Mouse (Mus musculus) intestine, embryonic 15.5 days (tissue): ENCODE data around the gene Pde5a. TPM values are rescaled to one million over a fixed set of nuclear protein-coding genes. Genes with fewer than 3 reads are reported as not detected.
A peak's percentile ranks its signal among the peaks of the same experiment; 100 is the strongest.

Experiments used
- ATAC-seq: fragments of 200-750 bp; cut with Nextera tagmentation; 2 replicates; pipeline ENCODE4 v1.8.0; 2017; ENCODE audit warnings: moderate TSS enrichment, moderate library complexity
- H3K27ac ChIP-seq: fragments of 300-500 bp; sonication (generic); 2 replicates; pipeline ENCODE4 v1.5.1; 2015; ENCODE audit warnings: mild to moderate bottlenecking, inconsistent platforms
- H3K27me3 ChIP-seq: fragments of 300-500 bp; sonication (generic); replicated peaks from 2 replicates; pipeline ENCODE4 v1.6.1; 2015; ENCODE audit warnings: inconsistent platforms
- H3K36me3 ChIP-seq: fragments of 300-500 bp; sonication (generic); 2 replicates; pipeline ENCODE4 v1.6.1; 2015; ENCODE audit warnings: inconsistent platforms
- H3K4me1 ChIP-seq: fragments of 300-500 bp; sonication (generic); replicated peaks from 2 replicates; pipeline ENCODE4 v1.6.1; 2015; ENCODE audit warnings: inconsistent platforms
- H3K4me2 ChIP-seq: fragments of 300-500 bp; sonication (generic); replicated peaks from 2 replicates; pipeline ENCODE4 v1.6.1; 2015; ENCODE audit warnings: mild to moderate bottlenecking, inconsistent platforms
- H3K4me3 ChIP-seq: fragments of 300-500 bp; sonication (generic); replicated peaks from 2 replicates; pipeline ENCODE4 v1.5.1; 2015; ENCODE audit warnings: inconsistent platforms
- H3K9ac ChIP-seq: fragments of 300-500 bp; sonication (generic); 2 replicates; pipeline ENCODE4 v1.6.1; 2015; ENCODE audit warnings: inconsistent platforms
- H3K9me3 ChIP-seq: fragments of 300-500 bp; sonication (generic); 2 replicates; pipeline ENCODE4 v1.6.1; 2016; ENCODE audit warnings: inconsistent platforms
- WGBS: fragments of 180-500 bp; shearing (Covaris S2); methylation state at CpG from one replicate; pipeline ENCODE4 v1.1.7; 2015; 5-methylcytosine and 5-hydroxymethylcytosine counted together
- polyA plus RNA-seq: library from polyadenylated mRNA; unstranded; fragments of >200 nt; fragmentation: Nextera tagmentation; extraction: Ambion mirVana; gene quantifications from 2 replicates; pipeline ENCODE4 v1.2.1, GENCODE M21; 2015

Pde5a gene
- polyA plus RNA-seq, 1 experiment from 2014 or later, result 13.3 TPM

DNA sequence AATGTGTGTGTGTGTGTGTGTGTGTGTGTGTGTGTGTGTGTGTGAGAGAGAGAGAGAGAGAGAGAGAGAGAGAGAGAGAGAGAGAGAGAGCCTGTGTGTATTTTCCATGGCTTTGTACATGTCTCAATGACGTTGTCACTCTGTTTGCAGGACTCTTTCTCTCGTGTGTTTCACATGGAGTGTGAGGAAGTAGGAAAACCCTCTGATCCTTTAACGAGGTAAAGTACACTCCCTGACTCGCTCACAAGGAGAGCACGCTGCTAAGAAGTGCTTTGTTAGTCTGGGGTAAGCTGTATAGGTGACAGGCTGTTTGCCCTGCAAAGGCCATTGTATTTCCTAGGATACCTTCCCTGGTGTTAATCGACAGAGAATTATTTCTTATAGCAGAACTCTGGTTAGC, 52.7 kb downstream of the Pde5a start:
- Histone ChIP-seq H3K36me3 (peaks cover 2% of the 10 kb centered on the region; the same call in 1 of the 2 replicates), H3K4me1 (no peaks in the 10 kb centered on the region), H3K9me3 (no peaks in the 10 kb centered on the region), H3K4me3 (no peak overlapping the region), H3K27me3 (no peaks in the 10 kb centered on the region), H3K4me2 (no peak overlapping the region), H3K9ac (no peak overlapping the region), H3K27ac (no peak overlapping the region)
- WGBS, result 64% methylated on average over 6 of the region's 6 CpGs
- ATAC-seq, result no peak

- no peak for ATAC-seq
- WGBS, result 65% methylated on average over 1 of the region's 1 CpGs
Measured at GRCm38 (mm10) chr3:122784245-122784644, 55.5 kb downstream of the Pde5a start.

GRCm38 (mm10) chr3:122788314-122788713, 59.6 kb downstream of the Pde5a start:
- 93% methylated on average over 9 of the region's 9 CpGs for WGBS

More at GRCm38 (mm10) chr3:122784245-122784644, 55.5 kb downstream of the Pde5a start:
- Histone ChIP-seq H3K27ac (no peak overlapping the region), H3K4me2 (no peak overlapping the region), H3K4me1 (no peaks in the 10 kb centered on the region), H3K36me3 (peaks cover 10% of the 10 kb centered on the region), H3K27me3 (no peaks in the 10 kb centered on the region), H3K9me3 (no peaks in the 10 kb centered on the region), H3K9ac (no peak overlapping the region), H3K4me3 (no peak overlapping the region)

GRCm38 (mm10) chr3:122789544-122789943, 60.8 kb downstream of the Pde5a start:
- H3K4me1 ChIP-seq, result no peaks in the 10 kb centered on the region
- no peaks in the 10 kb centered on the region for H3K9me3 ChIP-seq
- H3K4me2 ChIP-seq, result no peak overlapping the region
- no peak for ATAC-seq
- H3K27ac ChIP-seq, result no peak overlapping the region
- peaks cover 13% of the 10 kb centered on the region; the same call in 1 of the 2 replicates for H3K36me3 ChIP-seq
- WGBS, result 92% methylated on average over 6 of the region's 6 CpGs
- no peaks in the 10 kb centered on the region for H3K27me3 ChIP-seq
- H3K9ac ChIP-seq, result no peak overlapping the region
- H3K4me3 ChIP-seq, result no peak overlapping the region

More at GRCm38 (mm10) chr3:122788314-122788713, 59.6 kb downstream of the Pde5a start:
- peaks cover 13% of the 10 kb centered on the region; the same call in 1 of the 2 replicates for H3K36me3 ChIP-seq
- H3K4me2 ChIP-seq, result no peak overlapping the region
- no peaks in the 10 kb centered on the region for H3K4me1 ChIP-seq
- no peak overlapping the region for H3K27ac ChIP-seq
- no peak overlapping the region for H3K9ac ChIP-seq
- no peak overlapping the region for H3K4me3 ChIP-seq
- no peak for ATAC-seq
- no peaks in the 10 kb centered on the region for H3K9me3 ChIP-seq
- H3K27me3 ChIP-seq, result no peaks in the 10 kb centered on the region

GRCm38 (mm10) chr3:122800050-122800449, 71.3 kb downstream of the Pde5a start:
- WGBS, result 69% methylated on average over 6 of the region's 6 CpGs
- peak overlapping the region; percentile 44 for H3K27ac ChIP-seq

DNA sequence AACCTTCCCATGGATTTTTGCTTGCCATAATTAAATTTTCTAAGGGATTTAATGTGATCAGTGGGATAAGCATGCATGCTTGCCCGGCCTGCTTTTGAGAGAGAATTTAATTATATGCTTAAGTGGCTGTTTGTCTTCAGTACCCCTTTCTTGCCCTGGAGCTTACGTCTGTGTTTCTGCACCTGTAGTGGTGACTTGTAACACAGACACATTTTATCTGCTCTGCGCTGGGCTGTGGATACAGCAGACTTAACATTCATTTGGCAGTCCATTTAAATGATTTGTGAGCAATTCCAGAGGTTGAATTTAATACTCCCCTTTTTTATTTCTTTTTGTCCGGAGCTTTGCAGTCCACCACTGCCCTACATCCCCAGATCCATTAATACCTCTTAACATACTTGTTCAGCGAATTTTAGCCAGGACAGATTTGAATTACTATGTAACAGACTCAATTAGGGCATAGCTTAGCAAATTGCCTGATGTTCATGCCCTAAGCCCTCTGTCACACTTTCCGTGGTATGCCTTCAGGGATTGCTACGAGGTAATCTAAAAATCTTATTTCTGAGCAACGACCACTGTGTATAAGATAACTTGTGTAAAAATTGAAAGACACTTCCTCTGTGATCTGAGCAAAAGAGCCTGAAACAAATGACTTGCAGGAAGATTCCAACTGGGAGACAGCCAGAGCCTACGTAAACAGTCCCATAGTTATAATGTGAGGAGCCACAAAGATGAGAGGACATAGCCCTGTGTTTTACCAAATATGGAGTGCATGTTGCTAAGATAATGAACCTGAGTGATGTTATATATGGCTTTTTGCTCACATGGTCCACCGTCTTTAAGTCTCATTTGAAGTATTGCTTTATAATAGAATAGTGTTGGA, 72.0 kb downstream of the Pde5a start:
- WGBS, result 49% methylated on average over 10 of the region's 10 CpGs
- no peak overlapping the region for H3K4me2 ChIP-seq
- no peak overlapping the region for H3K9ac ChIP-seq
- H3K36me3 ChIP-seq, result no peaks in the 10 kb centered on the region; the same call in 1 of the 2 replicates
- ATAC-seq, result peak; percentile 63
- peaks cover 5% of the 10 kb centered on the region for H3K4me1 ChIP-seq
- H3K4me3 ChIP-seq, result no peak overlapping the region
- H3K27me3 ChIP-seq, result no peaks in the 10 kb centered on the region
- H3K27ac ChIP-seq, result peak overlapping the region; percentile 44
- H3K9me3 ChIP-seq, result no peaks in the 10 kb centered on the region

More at GRCm38 (mm10) chr3:122800050-122800449, 71.3 kb downstream of the Pde5a start:
- Histone ChIP-seq H3K36me3 (no peaks in the 10 kb centered on the region; the same call in 1 of the 2 replicates), H3K4me2 (no peak overlapping the region), H3K27me3 (no peaks in the 10 kb centered on the region), H3K4me3 (no peak overlapping the region), H3K4me1 (peaks cover 5% of the 10 kb centered on the region), H3K9ac (no peak overlapping the region), H3K9me3 (no peaks in the 10 kb centered on the region)
- no peak for ATAC-seq

GRCm38 (mm10) chr3:122801436-122802221, 72.9 kb downstream of the Pde5a start:
- WGBS, result 74% methylated on average over 15 of the region's 15 CpGs
- H3K4me2 ChIP-seq, result no peak overlapping the region
- no peaks in the 10 kb centered on the region for H3K27me3 ChIP-seq
- H3K4me1 ChIP-seq, result peaks cover 5% of the 10 kb centered on the region
- H3K4me3 ChIP-seq, result no peak overlapping the region
- H3K9me3 ChIP-seq, result no peaks in the 10 kb centered on the region
- H3K9ac ChIP-seq, result no peak overlapping the region
- H3K27ac ChIP-seq, result peak overlapping the region; percentile 69
- H3K36me3 ChIP-seq, result no peaks in the 10 kb centered on the region; the same call in 1 of the 2 replicates
- ATAC-seq, result peak; percentile 68

DNA sequence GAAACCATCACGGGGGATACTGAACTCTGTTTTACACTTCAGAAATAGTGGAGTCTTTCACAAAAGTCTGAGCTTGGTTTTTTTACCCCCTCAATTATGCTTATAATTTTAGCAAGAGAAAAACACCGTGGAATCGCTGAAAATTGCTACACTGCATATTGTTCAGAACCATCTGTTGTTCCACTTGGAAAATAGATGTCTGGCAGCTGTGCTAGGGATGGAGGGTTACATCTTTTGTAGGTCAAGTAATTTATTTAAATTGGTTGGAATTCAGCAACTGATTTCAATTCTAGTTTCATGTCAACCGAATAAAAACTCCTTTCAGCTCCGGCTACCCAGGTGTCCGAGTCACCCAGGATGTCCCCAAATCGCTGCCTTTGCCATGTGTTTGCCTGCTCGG, 78.6 kb downstream of the Pde5a start:
- no peaks in the 10 kb centered on the region for H3K9me3 ChIP-seq
- 82% methylated on average over 8 of the region's 8 CpGs for WGBS
- 0 out of 2 replicates have a peak, but pooled peaks cover 7% of the 10 kb centered on the region for H3K36me3 ChIP-seq
- no peak for ATAC-seq
- H3K4me1 ChIP-seq, result no peaks in the 10 kb centered on the region
- H3K9ac ChIP-seq, result no peak overlapping the region
- no peaks in the 10 kb centered on the region for H3K27me3 ChIP-seq
- H3K4me3 ChIP-seq, result no peak overlapping the region
- H3K27ac ChIP-seq, result no peak overlapping the region
- H3K4me2 ChIP-seq, result no peak overlapping the region

- Histone ChIP-seq H3K4me1 (peaks cover 11% of the 10 kb centered on the region), H3K27ac (no peak overlapping the region), H3K36me3 (0 out of 2 replicates have a peak, but pooled peaks cover 7% of the 10 kb centered on the region), H3K9ac (no peak overlapping the region), H3K27me3 (no peaks in the 10 kb centered on the region), H3K9me3 (no peaks in the 10 kb centered on the region), H3K4me2 (no peak overlapping the region), H3K4me3 (no peak overlapping the region)
- ATAC-seq, result no peak
- 83% methylated on average over 2 of the region's 2 CpGs for WGBS
Measured at GRCm38 (mm10) chr3:122810090-122810863, 81.5 kb downstream of the Pde5a start.

GRCm38 (mm10) chr3:122810986-122811385, 82.2 kb downstream of the Pde5a start:
- no peak overlapping the region for H3K9ac ChIP-seq
- H3K4me3 ChIP-seq, result no peak overlapping the region
- H3K27me3 ChIP-seq, result no peaks in the 10 kb centered on the region
- peaks cover 11% of the 10 kb centered on the region for H3K4me1 ChIP-seq
- H3K9me3 ChIP-seq, result no peaks in the 10 kb centered on the region
- H3K36me3 ChIP-seq, result 0 out of 2 replicates have a peak, but pooled peaks cover 7% of the 10 kb centered on the region
- ATAC-seq, result no peak
- H3K4me2 ChIP-seq, result no peak overlapping the region
- 91% methylated on average over 5 of the region's 5 CpGs for WGBS
- H3K27ac ChIP-seq, result no peak overlapping the region

DNA sequence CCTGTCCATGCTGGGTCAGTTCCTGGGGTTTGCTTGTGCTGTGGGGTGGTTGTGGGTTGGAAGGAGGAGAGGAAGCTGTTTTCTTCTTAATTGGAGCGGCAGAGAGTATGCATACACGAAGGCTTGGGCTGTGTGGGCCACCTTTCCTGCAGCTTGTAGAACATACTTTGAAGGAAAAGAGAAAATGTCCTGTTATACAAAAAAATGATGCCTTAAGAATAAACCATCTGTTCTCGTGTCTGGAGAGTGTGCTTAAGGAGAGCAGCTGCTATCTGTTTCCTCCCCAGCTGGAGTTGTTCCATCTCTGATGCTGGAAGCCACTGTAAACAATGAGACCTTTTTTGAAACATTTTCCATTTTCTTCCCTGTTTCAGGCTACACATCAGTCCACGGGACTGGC, 85.8 kb downstream of the Pde5a start:
- Histone ChIP-seq H3K27me3 (no peaks in the 10 kb centered on the region), H3K36me3 (0 out of 2 replicates have a peak, but pooled peaks cover 10% of the 10 kb centered on the region), H3K4me1 (peaks cover 12% of the 10 kb centered on the region), H3K4me3 (no peak overlapping the region), H3K9ac (no peak overlapping the region), H3K27ac (peak overlapping the region; percentile 77), H3K4me2 (no peak overlapping the region), H3K9me3 (no peaks in the 10 kb centered on the region)
- peak; percentile 85 for ATAC-seq
- WGBS, result 40% methylated on average over 4 of the region's 4 CpGs
